Mouse (Mus musculus) embryo, embryonic 11.5 days (tissue): Measurements from ENCODE around the gene Sycp3.
A peak's percentile ranks its signal among the peaks of the same experiment; 100 is the strongest.
"Not testable (repeated sequence)": the region's sequence is repeated elsewhere in the genome, so short reads cannot be mapped to it uniquely, and the experiment has no call there.

Experiments
- DNase-seq: peaks from one replicate; pipeline ENCODE4 v3.0.0-alpha.2; 2012; ENCODE audit warnings: low read depth, low spot score

Gene Sycp3

GRCm38 (mm10) chr10:88459502-88459992 is at the start of gene Sycp3:
Gene Sycp3, plus strand, starts transcription at chr10:88459569.
- no peak for DNase-seq

DNA sequence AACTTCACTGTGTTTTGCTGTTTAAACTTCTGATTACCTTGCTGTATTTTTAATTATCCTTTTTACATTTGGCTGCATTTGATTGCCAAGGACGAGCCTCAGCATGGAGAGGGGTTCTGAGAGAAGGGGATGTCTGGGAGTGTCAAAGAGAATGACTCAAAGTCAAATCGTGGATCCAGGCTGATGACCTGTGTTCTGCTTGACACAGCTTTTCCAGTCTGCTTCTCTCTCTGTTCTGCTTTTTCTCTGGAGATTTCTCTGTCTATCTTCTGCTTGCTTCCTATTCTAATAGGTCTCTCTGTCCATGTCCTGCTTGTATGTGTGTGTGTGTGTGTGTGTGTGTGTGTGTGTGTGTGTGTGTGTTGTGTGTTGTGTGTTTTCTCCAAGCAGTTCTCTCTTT is 49.6 kb upstream of the Sycp3 start:
- DNase-seq = no peak

- no peak for DNase-seq
Measured at GRCm38 (mm10) chr10:88412290-88412995, 46.9 kb upstream of the Sycp3 start.

- DNase-seq = no peak
Measured at GRCm38 (mm10) chr10:88417686-88418085, 41.7 kb upstream of the Sycp3 start.

DNA sequence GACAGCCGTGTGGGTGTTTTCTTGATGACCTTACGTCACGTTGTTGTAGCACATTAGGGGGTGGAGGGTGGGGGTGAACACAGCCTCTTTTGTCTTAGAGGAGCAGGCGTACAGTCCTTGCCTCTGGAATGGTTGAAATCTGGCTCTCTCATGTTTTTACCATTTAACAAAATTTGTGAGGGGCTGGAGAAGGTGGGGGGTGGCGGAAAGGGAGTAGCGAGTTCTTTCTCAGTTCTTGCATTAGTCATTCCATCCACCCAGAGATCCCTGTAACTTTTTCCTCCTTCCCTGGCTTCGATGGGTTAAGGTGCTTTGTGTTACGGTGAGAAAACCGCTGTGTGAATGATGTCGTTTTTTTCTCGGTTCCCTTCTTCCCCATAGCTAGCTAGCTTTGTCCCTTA is 39.2 kb upstream of the Sycp3 start:
- DNase-seq = no peak

GRCm38 (mm10) chr10:88420655-88421435 is 38.5 kb upstream of the Sycp3 start:
- DNase-seq = no peak

DNA sequence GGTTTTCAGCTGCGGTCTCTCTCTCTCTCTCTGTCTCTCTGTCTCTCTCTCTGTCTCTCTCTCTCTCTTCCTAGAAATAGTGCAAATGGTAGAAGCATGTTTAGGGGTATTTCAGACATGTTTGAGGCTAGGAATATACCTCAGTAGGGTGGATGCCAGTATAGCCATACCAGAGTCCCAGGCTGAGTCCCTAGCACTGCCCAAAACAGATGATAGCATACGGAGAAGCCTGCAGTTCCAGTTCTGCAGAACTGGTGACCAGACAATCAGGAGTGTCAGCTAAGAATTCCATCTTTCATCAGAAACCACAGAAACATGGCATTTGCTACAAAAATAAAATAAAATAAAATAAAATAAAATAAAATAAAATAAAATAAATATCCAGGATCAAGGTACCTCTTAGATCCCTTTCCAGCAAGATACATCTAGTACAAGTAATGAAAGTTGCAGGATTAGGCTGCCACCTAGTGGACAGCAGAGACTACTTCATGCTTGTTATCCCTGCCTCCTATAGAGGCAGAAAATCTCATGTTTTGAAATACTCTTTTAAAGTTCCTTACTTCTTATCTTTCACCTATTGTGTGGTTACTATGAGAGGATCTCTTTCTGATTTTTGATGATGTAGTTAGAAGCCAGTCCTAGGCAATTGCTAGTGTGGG is 33.1 kb upstream of the Sycp3 start:
- peak; percentile 55 for DNase-seq

DNA sequence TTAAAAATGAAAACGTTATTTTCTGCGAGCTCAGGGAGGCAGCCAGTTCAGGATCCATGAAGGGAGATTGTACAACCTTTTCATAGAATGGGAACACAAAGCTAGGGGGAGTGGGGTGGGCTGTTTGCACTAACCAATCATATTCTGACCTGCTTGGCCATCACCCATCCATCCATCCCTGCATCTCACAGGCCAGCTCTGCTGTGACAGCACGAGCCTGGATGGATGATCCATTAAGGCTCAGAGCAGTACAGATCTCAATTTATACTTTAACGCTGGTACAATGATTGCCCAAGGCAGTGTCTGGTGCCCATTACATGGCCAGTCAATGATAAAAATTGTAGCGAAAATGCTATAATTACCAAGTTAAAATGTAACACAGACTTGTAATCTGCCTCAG is 32.5 kb upstream of the Sycp3 start:
- DNase-seq = no peak

DNA sequence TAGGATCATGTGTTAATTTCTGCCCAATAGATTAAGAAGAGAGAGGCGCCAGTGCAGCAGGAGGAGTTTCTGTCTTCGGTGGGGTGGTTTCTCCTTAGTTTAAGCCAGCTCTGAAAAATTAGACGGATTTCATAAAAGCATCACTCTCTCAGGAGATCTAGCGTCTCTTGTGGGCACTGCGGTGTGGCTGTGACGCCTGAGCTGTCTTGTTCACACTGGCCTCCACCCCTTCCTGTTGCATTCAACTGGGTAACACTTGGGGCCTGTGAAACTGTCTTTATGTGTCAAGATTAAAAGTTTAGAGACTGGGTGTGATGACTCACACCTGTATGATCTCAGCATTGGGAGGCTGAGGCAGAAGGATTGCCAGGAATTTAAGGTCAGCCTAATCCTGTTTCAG is 31.4 kb upstream of the Sycp3 start:
- DNase-seq = no peak

DNA sequence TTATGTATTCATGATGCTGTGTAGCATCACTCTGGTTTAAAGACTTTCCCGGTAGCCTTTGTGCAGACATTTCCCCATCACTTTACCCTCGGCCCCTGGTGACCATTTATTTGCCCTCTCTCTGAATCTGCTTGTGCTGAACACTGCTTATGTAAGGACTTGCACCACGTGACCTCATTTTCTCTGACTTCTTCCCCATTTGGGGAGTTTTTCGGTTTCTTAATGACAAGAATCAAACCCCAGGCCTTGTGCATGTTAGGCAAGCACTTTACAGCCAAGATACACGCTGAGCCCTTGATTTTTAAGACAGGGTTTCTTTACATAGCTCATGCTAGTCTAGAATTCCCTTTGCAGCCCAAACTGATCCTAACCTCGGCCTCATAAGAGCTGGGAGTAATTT is 18.1 kb upstream of the Sycp3 start:
- DNase-seq = no peak

- no peak for DNase-seq
Measured at GRCm38 (mm10) chr10:88451221-88451620, 8.1 kb upstream of the Sycp3 start.

DNA sequence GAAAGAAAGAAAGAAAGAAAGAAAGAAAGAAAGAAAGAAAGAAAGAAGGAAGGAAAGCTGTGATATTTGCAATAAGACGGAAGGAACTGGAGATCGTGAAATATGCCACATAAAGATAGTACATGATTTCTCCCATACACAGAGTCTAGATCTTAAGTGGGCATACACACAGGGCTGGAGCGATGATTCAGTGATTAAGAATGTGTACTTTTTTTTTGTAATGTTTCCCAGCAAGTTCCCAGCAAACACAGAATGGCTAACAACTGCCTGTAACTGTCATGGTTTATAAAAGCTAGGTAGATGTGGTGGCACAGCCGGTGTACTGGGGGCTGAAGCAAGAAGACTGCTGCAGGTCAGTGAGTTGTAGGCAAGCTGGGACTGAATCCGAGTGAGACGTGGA is 7.4 kb upstream of the Sycp3 start:
- no peak for DNase-seq

DNA sequence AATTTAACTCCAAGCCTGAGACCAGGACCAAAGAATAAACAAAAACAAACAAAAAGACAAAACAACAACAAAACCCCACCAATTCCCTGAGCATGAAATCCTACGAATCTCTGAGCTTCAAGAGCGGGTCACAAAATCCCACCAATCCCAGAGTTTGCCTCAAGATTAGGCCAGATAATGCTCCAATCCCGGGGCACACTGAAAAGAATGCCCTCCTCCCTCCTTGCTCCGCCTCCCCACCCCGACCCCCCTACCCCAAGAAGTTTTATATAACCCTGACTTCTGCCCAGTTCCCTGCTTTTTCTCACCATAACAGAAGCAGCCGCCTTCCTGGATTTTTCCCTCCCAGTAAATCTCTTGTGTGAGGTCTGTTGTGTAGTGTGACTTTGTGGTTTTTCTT is 1.6 kb upstream of the Sycp3 start:
- DNase-seq = no peak

DNA sequence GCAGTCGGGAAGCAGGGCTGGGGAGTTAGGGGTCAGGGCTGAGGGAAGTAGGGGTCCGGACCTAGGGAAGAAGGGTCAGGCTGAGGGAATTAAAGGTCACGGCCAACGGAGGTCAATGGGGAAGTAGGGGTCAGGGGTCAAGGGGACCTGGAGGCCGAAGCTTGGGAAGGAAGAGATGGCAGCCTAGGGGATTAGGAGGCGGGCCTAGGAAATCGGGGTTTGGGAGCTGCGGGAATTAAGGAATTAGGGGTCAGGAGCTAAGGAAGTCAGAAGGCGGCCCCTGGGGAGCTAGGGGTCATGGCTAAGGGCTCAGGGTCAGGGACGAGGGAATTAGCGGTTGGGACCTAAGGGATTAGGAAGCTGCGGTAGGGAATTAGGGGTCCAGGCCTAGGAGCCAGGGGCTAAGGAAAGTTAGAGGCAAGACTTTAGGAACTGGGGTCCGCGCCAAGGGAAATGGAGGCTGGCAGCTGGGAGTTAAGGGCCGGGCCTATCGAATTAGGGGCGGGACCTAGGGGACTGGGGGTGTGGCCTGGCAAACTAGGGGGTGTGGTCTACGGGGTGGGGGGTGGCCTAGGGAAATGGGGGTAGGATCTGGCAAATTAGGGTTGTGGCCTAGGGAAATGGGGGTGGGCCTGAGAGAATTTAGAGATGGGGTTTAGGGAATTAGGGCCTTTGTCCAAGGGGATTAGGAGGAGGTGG is 902 bp downstream of the Sycp3 start:
- DNase-seq = no peak

DNA sequence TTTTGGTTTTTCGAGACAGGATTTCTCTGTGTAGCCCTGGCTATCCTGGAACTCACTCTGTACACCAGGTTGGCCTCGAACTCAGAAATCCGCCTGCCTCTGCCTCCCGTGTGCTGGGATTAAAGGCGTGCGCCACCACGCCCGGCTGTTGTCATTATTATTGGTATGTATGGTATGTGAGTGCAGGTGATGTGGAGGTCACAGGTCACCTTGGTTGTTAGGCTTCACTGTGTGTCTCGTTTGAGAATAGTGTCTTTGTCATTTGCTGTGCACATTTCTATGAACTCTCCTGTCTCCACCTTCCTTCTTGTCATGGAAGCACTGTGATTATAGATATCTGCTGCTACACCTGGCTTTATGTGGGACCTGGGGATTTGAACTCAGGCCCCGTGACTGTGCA is 23.5 kb downstream of the Sycp3 start:
- not testable (repeated sequence) for DNase-seq

DNA sequence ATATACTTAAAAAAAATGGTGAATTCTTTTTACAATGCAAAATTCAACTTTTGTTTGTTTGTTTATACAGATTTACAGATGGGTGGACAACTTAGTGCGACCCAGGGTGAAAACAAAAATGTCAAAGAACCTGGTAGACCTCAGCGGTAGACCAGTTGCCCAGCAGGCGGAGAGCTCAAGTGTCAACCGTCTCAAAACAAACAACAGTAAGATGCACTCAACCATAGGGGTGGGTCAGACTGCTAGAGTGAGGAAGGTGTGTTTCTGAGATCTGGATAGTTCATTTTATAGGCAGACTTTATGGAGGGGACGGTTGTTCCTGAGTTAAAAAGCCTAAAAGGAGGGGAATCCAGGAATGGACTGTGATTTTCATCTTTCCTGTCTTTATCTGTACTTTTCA is 29.3 kb downstream of the Sycp3 start:
- no peak for DNase-seq

DNA sequence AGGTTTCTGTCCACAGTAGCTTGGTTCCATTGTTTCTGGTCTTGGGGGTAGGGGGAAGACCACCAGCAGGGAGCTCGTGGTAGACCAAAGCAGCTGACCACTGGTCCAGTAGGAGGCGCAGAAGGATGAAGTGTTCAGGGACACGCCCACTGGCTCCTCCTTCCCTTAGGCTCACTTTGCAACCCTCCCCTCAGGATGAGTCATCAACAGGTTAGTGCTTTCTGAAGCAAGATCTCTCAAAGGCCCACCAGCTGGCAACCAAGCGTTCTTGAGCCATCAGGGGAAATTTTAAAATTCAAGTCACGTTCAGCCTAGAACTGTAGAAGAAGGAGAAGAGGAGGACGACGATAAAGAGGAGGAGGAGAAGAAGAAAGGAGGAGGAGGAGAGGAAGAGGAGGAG is 32.3 kb downstream of the Sycp3 start:
- DNase-seq = no peak

GRCm38 (mm10) chr10:88492658-88493057 is 33.3 kb downstream of the Sycp3 start:
- no peak for DNase-seq

GRCm38 (mm10) chr10:88494959-88495587 is 35.7 kb downstream of the Sycp3 start:
- no peak for DNase-seq

- no peak for DNase-seq
Measured at GRCm38 (mm10) chr10:88496864-88497564, 37.6 kb downstream of the Sycp3 start.

DNA sequence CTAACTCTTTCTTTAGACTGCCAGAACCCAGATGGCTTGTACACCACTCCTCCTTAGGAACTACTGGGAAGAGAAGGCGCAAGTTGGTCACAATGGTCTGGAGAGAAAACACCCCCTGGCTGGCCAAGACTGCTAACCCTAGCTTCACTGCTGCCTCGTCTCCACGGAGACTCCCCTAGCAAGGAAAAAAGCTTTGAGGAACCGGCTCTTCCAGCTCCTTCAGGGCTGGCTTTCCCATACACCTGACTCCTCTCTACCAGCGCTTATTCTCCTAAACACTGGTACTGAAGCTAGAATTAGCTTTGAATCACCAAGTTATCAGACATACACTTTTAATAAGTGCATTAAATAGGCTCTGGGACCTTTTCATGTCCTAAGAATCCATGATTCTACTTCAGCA is 40.6 kb downstream of the Sycp3 start:
- DNase-seq = no peak
